7 mouse cellular contexts compared by ENCODE assay signal in the genomic region with DNA sequence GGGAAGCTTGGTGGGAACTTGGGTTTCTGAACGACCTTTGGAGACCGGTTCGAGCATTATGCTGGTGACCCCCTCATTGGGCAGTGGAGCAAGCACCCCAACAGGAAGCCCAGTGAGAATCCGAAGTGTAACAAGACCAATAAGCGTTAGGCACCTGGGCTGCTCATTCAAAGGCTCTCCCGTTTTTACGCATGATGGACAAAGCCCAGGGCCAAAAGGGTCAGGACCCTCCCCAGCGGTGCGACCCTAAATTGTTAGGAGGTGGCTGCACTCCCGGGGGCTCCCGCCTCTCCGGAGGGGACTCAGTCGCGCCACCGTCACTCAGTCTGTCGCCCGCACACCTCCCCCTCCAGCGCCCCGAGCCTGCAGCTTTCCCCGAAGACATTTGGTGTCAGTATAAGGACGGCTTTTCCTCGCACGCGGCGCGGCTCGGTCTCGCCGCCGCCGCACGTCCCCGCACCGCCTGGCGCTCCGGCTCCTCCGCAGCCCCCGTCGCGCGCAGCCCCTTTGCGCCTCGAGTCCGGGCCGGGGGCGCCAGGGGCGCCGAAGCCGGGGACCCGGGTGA. TPM values are rescaled to one million over a fixed set of nuclear protein-coding genes. Genes with fewer than 3 reads are reported as not detected.
DNase-seq lines count a peak whose midpoint lies in the region; ATAC-seq lines count a peak whose summit lies in the region.

Cacna1i (plus strand) TSS at position 388 of the 565 bp plus-strand sequence.

- peak within 1 kb of the TSS; percentile 95 for H3K4me2 ChIP-seq in hindbrain, embryonic 12.5 days (replicated peaks)
- H3K4me2 ChIP-seq in limb, embryonic 15.5 days = peak within 1 kb of the TSS; percentile 89

- no peak for ATAC-seq in megakaryocyte, adult 5-6 weeks (ENCODE audit: poor library complexity, severe bottlenecking)
- ATAC-seq in hindbrain, embryonic 12.5 days (ENCODE audit: low FRiP score) = peak; percentile 59; the same call in 1 of the 2 replicates
- no peak for ATAC-seq in limb, embryonic 15.5 days (ENCODE audit: insufficient number of reproducible peaks, low FRiP score, low TSS enrichment, low read depth)

- H3K27me3 ChIP-seq in megakaryocyte, embryonic 14.5 days (replicated peaks) = peaks cover 98% of the 10 kb centered on the region
- peaks cover 89% of the 10 kb centered on the region for H3K27me3 ChIP-seq in hindbrain, embryonic 12.5 days
- peaks cover 90% of the 10 kb centered on the region for H3K27me3 ChIP-seq in limb, embryonic 15.5 days

- DNase-seq in cerebellum, postnatal 4 days (ENCODE audit: low spot score in 2 of 2) = peak; percentile 46
- peak; percentile 77 for DNase-seq in right cerebral cortex, postnatal 25 days
- no peak for DNase-seq in gastrocnemius, postnatal 36 days

- H3K4me1 ChIP-seq in megakaryocyte, embryonic 14.5 days = peaks cover 6% of the 10 kb centered on the region
- peaks cover 15% of the 10 kb centered on the region for H3K4me1 ChIP-seq in hindbrain, embryonic 12.5 days
- H3K4me1 ChIP-seq in limb, embryonic 15.5 days = peaks cover 14% of the 10 kb centered on the region

- H3K36me3 ChIP-seq in megakaryocyte, embryonic 14.5 days (replicated peaks; ENCODE audit: low read length) = no peaks in the 10 kb centered on the region
- H3K36me3 ChIP-seq in hindbrain, embryonic 12.5 days = no peaks in the 10 kb centered on the region
- H3K36me3 ChIP-seq in limb, embryonic 15.5 days = no peaks in the 10 kb centered on the region

- H3K9ac ChIP-seq in hindbrain, embryonic 12.5 days = peak within 1 kb of the TSS; percentile 78
- H3K9ac ChIP-seq in limb, embryonic 15.5 days = peak within 1 kb of the TSS; percentile 14; the same call in 1 of the 2 replicates

- no peaks in the 10 kb centered on the region for H3K9me3 ChIP-seq in megakaryocyte, embryonic 14.5 days
- H3K9me3 ChIP-seq in hindbrain, embryonic 12.5 days (replicated peaks) = no peaks in the 10 kb centered on the region
- H3K9me3 ChIP-seq in limb, embryonic 15.5 days = no peaks in the 10 kb centered on the region

- 0 out of 2 replicates have a peak within 1 kb of the TSS, but pooled peaks have one; percentile 4 for H3K27ac ChIP-seq in hindbrain, embryonic 12.5 days
- no peak within 1 kb of the TSS for H3K27ac ChIP-seq in limb, embryonic 15.5 days

- intact Hi-C loops in gastrocnemius, postnatal 36 days (cut with DNase I) = no loop called here

- H3K4me3 ChIP-seq in megakaryocyte, embryonic 14.5 days (replicated peaks) = peak within 1 kb of the TSS; percentile 69
- H3K4me3 ChIP-seq in hindbrain, embryonic 12.5 days = peak within 1 kb of the TSS; percentile 54
- peak within 1 kb of the TSS; percentile 45 for H3K4me3 ChIP-seq in limb, embryonic 15.5 days

- WGBS in hindbrain, embryonic 12.5 days = 1% methylated on average over 43 of the region's 50 CpGs
- 2% methylated on average over 50 of the region's 50 CpGs for WGBS in limb, embryonic 15.5 days

RNA-seq across cellular contexts. Expression of gene Cacna1i, which starts in this region (rescaled TPM):
- not detected in 2 replicates for polyA plus RNA-seq in megakaryocyte, embryonic 14.5 days (2012; ENCODE audit: insufficient read depth, low replicate concordance)
- total RNA-seq in megakaryocyte, adult 5-6 weeks (2015) = 0.02 TPM in 1 of 2 replicates, not detected in the other
- not detected in 2 replicates for total RNA-seq in megakaryocyte, adult 5-6 weeks (2017)
- polyA plus RNA-seq in hindbrain, embryonic 12.5 days (2016; fragmentation: Nextera tagmentation; extraction: Ambion mirVana) = 0.18 TPM in 2 replicates
- 0.02 and 0.06 TPM in 2 replicates for polyA plus RNA-seq in limb, embryonic 15.5 days (2015; fragmentation: Nextera tagmentation; extraction: Ambion mirVana)
- under 1 TPM; 0.05 to 0.62 TPM for total RNA-seq in gastrocnemius, postnatal 36 days (2021)

Comparison
In these comparisons a context has a peak if more than half of its experiments do, and no peak if none do; other contexts are left out.
1. Peak in ATAC-seq, H3K4me3 ChIP-seq, H3K27ac ChIP-seq, H3K9ac ChIP-seq and H3K4me2 ChIP-seq in hindbrain, embryonic 12.5 days; RNA of the gene not detected or under 1 TPM.
2. DNase-seq: peak in cerebellum, postnatal 4 days (2 of 2) and right cerebral cortex, postnatal 25 days (single experiment); none in gastrocnemius, postnatal 36 days (0 of 2).
3. Peak in every context shown above with its lines, with median percentiles within 50 percentile points of each other: H3K4me3 ChIP-seq.